Mouse (Mus musculus) CH12.LX (cell line): Measurements from ENCODE around the gene Gm2888.
"Not testable (repeated sequence)": the region's sequence is repeated elsewhere in the genome, so short reads cannot be mapped to it uniquely, and the experiment has no call there.

Experiments
- CTCF ChIP-seq, 2 experiments: IDR thresholded peaks in 1 of 2; conservative IDR thresholded peaks in 1 of 2; 2 replicates each; pipeline ENCODE4 v1.5.1; 2011 to 2012; ENCODE audit warnings: low read depth in 2 of 2, low read length in 2 of 2, improper control_type of control experiment in 1 of 2, inconsistent platforms in 1 of 2, mild to moderate bottlenecking in 1 of 2, moderate library complexity in 1 of 2
- EP300 ChIP-seq: IDR thresholded peaks from 2 replicates; pipeline ENCODE4 v1.6.1; 2011; ENCODE audit warnings: low read length, improper control_type of control experiment
- MAFK ChIP-seq: IDR thresholded peaks from 2 replicates; pipeline ENCODE4 v1.6.1; 2011; ENCODE audit warnings: low read length, improper control_type of control experiment; ENCODE audit not compliant: insufficient replicate concordance
- MEF2A ChIP-seq: IDR thresholded peaks from 2 replicates; pipeline ENCODE4 v1.6.1; 2014; ENCODE audit warnings: low read depth, mild to moderate bottlenecking, inconsistent platforms, low read length, improper control_type of control experiment, borderline replicate concordance
- NRF1 ChIP-seq: IDR thresholded peaks from 2 replicates; pipeline ENCODE4 v1.6.1; 2014; ENCODE audit warnings: low read depth, mild to moderate bottlenecking, inconsistent platforms, low read length, improper control_type of control experiment, moderate library complexity
- POLR2A ChIP-seq: IDR thresholded peaks from 2 replicates; pipeline ENCODE4 v1.6.1; 2011; ENCODE audit warnings: low read depth, mild to moderate bottlenecking, improper control_type of control experiment, low read length
- TCF12 ChIP-seq: IDR thresholded peaks from 2 replicates; pipeline ENCODE4 v1.6.1; 2014; ENCODE audit warnings: low read depth, mild to moderate bottlenecking, inconsistent platforms, low read length, improper control_type of control experiment
- USF1 ChIP-seq: IDR thresholded peaks from 2 replicates; pipeline ENCODE4 v1.6.1; 2014; ENCODE audit warnings: low read depth, mild to moderate bottlenecking, inconsistent platforms, low read length, improper control_type of control experiment
- ZNF384 ChIP-seq: IDR thresholded peaks from 2 replicates; pipeline ENCODE4 v1.6.1; 2012; ENCODE audit warnings: low read depth, low read length, improper control_type of control experiment, inconsistent platforms

- TF ChIP-seq USF1; POLR2A; CTCF (conservative IDR thresholded peaks at IDR 0.05 in 1 of 2, IDR thresholded peaks at IDR 0.05 in 1 of 2; ENCODE audit: low read depth in 2 of 2, low read length in 2 of 2); NRF1; TCF12; MEF2A; EP300; MAFK; ZNF384: not testable (repeated sequence)
These were observed 19.1 kb downstream of the Gm2888 start, which contains the start of gene Gm2897 for GRCm38 (mm10) chr14:3048727-3049512.
